Mouse (Mus musculus) adrenal gland, adult (tissue): ENCODE measurements around the gene Xlr5a.
A peak's percentile ranks its signal among the peaks of the same experiment; 100 is the strongest.
"Not testable (repeated sequence)": the region's sequence is repeated elsewhere in the genome, so short reads cannot be mapped to it uniquely, and the experiment has no call there.

Source experiments
- DNase-seq, 2 experiments: peaks; one replicate each; pipeline ENCODE4 v3.0.0; 2022 to 2023; ENCODE audit warnings: low spot score in 1 of 2; ENCODE audit not compliant: inconsistent age in 2 of 2

Gene Xlr5a

DNA sequence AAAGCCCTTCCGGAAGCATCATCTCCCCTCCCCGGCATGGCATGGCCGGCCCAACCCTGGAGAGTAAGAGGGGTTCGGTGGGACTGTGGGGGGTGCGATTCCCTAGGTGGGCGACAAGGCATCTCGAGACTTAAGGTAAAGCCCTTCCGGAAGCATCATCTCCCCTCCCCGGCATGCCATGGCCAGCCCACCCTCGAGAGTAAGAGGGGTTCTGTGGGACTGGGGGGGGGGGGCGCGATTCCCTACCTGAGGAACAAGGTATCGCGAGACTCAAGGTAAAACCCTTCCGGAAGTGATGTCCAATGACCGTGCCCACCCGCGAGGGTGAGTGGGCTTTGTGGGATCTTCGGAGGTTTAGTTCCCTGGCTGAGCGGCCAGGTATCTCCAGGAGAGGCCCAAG lies 144.3 kb downstream of the Xlr5a start, which contains the start of gene Xlr5b:
TSS of gene Xlr5b (plus strand) at position 301 of the 400 bp plus-strand sequence.
- DNase-seq, result not testable (repeated sequence)

GRCm38 (mm10) chrX:73143218-73143618 lies 149.6 kb downstream of the Xlr5a start:
- not testable (repeated sequence) for DNase-seq

- not testable (repeated sequence) for DNase-seq
These were observed 169.6 kb downstream of the Xlr5a start for GRCm38 (mm10) chrX:73122859-73123829.

DNA sequence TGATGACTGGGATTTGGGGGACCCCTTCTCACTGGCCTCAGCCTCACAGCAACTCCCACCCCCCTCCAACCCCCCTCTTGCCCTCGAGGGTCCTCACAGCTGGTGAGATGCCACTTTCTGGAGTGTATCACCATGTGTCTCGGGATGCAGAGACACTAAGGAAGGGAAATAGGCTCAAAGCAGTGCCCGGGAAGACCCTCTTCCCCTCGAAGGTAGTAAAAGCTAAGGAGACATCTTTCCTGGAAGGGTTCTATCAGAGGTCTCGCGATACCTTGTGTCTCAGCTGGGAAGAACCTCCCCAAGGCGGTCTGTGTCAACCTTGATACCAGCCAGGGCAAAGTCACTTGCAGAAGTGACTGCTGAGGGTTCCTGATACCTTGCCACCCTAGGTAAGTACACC lies 176.0 kb downstream of the Xlr5a start, which contains the start of gene Gm14685:
TSS of gene Gm14685 (plus strand) at position 301 of the 400 bp plus-strand sequence.
- not testable (repeated sequence) for DNase-seq

GRCm38 (mm10) chrX:73096941-73097508 lies 195.8 kb downstream of the Xlr5a start, which contains the start of gene Xlr3a:
Gene Xlr3a (minus strand): TSS chrX:73097095.
- peak in 1 of 2 experiments; percentile 8 for DNase-seq

DNA sequence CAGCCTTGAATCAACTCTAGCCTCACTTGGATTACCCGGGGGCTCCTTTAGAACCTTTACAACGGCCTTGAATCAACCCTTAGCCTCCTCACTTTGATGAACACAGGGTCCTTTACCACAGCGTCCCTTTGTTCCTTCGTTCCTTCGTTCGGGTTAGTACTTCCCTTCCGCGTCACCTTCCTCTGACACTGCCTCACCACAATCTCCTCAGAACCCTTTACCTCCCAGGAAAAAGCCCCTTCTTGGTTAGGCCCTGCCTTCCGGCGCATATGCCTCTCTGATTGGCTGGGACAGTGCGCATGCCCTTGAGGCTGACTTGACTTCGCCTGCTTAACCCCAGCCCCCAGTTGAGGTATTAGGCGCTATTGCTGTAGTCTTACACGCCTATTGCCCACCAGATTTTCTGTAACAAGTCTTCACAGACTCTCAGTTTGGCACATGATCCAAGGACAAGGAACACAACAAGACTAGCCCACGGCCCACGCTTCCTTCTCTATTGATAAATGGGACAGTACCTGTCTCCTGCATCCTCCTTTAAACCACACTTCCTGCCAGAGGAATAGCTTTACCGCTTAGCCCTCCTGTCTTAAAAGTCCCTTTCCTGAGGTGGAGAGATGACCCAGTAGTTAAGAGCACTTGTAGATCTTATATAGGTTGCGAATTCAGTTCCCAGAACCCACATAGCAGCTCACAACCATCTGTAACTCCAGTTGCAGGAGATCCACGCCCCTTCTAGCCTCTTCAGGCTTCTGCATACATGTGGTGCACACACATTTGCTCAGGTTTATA lies 210.3 kb downstream of the Xlr5a start, which contains the start of gene Xlr4a:
TSS of gene Xlr4a (minus strand) at position 212 of the 789 bp plus-strand sequence.
- DNase-seq, result not testable (repeated sequence)

DNA sequence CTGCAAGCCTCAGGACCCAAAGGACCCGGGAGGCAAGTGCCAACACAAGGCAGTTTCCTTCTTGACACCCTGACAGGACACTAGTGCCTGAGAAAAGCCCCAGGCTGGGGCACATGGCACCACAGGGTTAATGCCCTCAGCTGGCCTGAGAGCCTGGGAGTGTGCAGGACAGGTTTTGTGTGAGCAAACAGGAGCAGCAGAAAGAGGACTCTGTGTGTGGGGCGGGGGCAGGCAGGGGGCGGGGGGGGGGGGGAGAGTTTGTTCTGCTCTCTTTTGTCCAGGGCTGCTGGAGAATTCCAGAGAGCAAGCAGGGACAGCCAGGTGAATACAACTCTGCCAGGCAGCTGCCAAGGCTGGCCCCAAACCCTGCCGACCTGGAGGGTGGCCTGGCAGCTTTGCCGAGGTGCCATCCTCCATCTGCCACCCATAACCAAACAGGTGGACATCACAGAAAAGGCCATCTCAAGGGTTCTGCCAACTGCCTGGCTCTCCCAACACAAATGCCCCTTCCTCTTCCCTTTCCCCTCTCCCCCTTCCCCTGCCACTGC lies 225.9 kb downstream of the Xlr5a start:
- DNase-seq, result not testable (repeated sequence)

DNA sequence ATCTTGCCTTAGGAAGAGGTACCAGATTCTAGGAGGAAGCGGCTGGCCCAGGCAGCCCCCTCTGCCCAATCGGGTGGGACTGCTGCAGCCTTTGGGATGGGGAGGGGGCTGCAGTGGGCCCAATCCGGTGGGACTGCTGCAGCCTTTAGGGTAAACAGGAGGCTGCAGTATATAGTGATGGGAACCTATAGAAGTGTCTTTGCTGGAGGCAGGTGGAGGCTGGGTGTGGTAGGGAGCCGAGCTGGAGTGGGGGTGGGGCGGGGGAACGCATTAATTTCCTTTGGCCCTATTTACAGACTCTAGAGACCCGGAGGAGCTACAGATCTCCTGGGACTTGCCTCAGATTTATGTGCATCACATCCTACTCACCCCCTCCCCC lies 228.4 kb downstream of the Xlr5a start, which contains the start of gene Pnma3:
TSS of gene Pnma3 (plus strand) at position 373 of the 379 bp plus-strand sequence.
- DNase-seq, result no peak

DNA sequence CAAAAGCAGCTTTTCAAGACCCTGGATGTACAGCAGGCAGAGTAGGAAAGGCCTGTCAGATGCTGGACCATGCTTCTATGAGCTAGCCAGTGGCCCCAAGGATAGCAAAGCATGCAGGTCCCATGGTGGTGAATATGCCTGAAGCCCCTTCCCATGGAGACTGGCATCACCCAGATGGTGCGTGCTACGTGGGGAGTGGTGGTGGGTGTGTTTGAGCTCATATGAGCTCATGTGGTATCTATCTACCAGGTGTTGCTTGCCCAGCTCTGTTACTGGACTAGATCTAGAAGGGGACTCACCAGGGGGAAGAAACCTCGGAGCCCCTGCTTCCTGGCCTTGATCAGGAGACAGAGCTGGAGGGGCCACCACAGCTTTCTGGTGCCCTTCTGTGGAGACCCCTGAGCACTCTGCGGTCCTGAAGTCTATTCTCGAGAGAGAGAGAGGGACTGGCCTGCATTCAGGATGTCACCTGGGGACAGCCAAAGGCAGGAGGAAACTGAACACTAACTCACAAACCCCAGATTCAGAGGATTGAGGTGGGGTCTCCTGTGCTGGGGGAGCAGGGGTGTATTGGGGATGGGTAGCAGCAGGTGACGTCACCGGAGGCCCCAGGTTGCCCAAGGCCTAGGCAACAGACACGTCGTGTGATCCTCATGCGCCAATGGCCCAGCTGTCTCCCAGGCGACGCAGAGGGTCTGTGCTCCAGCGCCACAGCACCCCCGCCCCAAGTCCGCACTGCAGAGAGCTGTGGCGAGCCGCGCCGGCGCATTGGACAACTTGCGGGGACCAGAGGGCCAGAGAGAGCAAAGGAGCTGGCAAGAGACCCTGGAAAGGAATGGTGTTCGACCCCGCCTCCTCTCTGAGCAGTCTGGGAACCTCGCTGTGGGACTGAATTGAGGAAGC lies 229.0 kb downstream of the Xlr5a start:
- no peak for DNase-seq

GRCm38 (mm10) chrX:73062323-73062722 lies 230.5 kb downstream of the Xlr5a start:
- no peak for DNase-seq

GRCm38 (mm10) chrX:73061528-73061927 lies 231.2 kb downstream of the Xlr5a start:
- DNase-seq, result no peak
